Mouse (Mus musculus): ENCODE data around the gene Jph3.

- TF ChIP-seq POLR2A (IDR thresholded peaks at IDR 0.05; ENCODE audit: extremely low read depth, insufficient read depth, low read length) (no peak), CTCF (IDR thresholded peaks at IDR 0.05; ENCODE audit: low read depth, low read length) (no peak)
These were observed 1.6 kb downstream of the Jph3 start for GRCm38 (mm10) chr8:121731060-121731459.

All from liver, adult 2 months (tissue).